Mouse (Mus musculus) erythroblast, embryonic 14.5 days (primary cell): ENCODE data around the gene Fbxw4.

Experiments used
- GATA1 ChIP-seq: IDR thresholded peaks from 2 replicates; pipeline ENCODE4 v1.6.1; 2012; ENCODE audit warnings: low read length, inconsistent platforms, mixed read lengths
- TAL1 ChIP-seq: IDR thresholded peaks from 3 replicates; pipeline ENCODE4 v1.6.1; 2012; ENCODE audit warnings: low read length, inconsistent platforms, mixed read lengths

GRCm38 (mm10) chr19:45659738-45660502 lies at the start of gene Fbxw4:
- no peak for TF ChIP-seq GATA1
- TF ChIP-seq TAL1, result no peak
